Comparison of ENCODE assay signal across 23 mouse cellular contexts in genomic region chr12:108088253-108088652, GRCm38 (mm10).
A peak's percentile ranks its signal among the peaks of the same experiment; 100 is the strongest.
DNase-seq lines count a peak whose midpoint lies in the region; ATAC-seq and TF ChIP-seq lines count a peak whose summit lies in the region.
"Had no signal": no experiment of that assay in that cellular context is flagged by ENCODE, and none has a peak within 500 bp of the region (broad histone marks: within the 10 kb centered on the region; RNA-seq: fewer than 3 reads in every experiment).

No protein-coding gene starts in this region.

- peak; percentile 43; the same call in 1 of the 2 replicates for ATAC-seq in liver, embryonic 11.5 days (replicated peaks; ENCODE audit: low FRiP score)
- ATAC-seq in liver, embryonic 12.5 days = no peak
- ATAC-seq in hematopoietic stem cell, adult 5-6 weeks (replicated peaks in 1 of 2; ENCODE audit: insufficient read depth in 1 of 2, low FRiP score in 2 of 2, low TSS enrichment in 1 of 2, low read depth in 1 of 2, poor library complexity in 2 of 2, severe bottlenecking in 2 of 2) = peak; percentile 63 to 83
- ATAC-seq in megakaryocyte progenitor cell, adult 5-6 weeks (replicated peaks; ENCODE audit: poor library complexity) = peak; percentile 67
- ATAC-seq in frontal cortex, adult (ENCODE audit: low TSS enrichment) = no peak
- ATAC-seq: forebrain, embryonic 15.5 days; hindbrain, embryonic 16.5 days; liver, postnatal 0 days had no signal

- no peak overlapping the region for H3K9ac ChIP-seq in liver, embryonic 11.5 days (ENCODE audit: low read depth, low read length)
- H3K9ac ChIP-seq in liver, embryonic 12.5 days = no peak overlapping the region
- H3K9ac ChIP-seq: forebrain, embryonic 15.5 days; liver, postnatal 0 days had no signal

- DNase-seq in liver, embryonic 11.5 days (ENCODE audit: low spot score) = no peak
- peak; percentile 23 for DNase-seq in ZHBTc4 (ENCODE audit: low read depth, low spot score)
- DNase-seq in kidney, adult 2 months = no peak
- no peak for DNase-seq in left cerebral cortex, adult 11 months (ENCODE audit: low spot score)
- DNase-seq: cerebellum, adult 11-12 months; cerebellum, adult 9-11 months; gastrocnemius, adult 2 months; liver, postnatal 0 days; lung, postnatal 36 days; midbrain, embryonic 14.5 days; right cerebral cortex, postnatal 4 days; thymus, postnatal 14 days had no signal

- H3K27ac ChIP-seq in liver, embryonic 11.5 days (ENCODE audit: low read depth, low read length) = no peak overlapping the region
- H3K27ac ChIP-seq in liver, embryonic 12.5 days = no peak overlapping the region
- H3K27ac ChIP-seq in kidney, adult 2 months (ENCODE audit: insufficient read depth, low read depth, low read length) = no peak overlapping the region
- H3K27ac ChIP-seq: embryonic facial prominence, embryonic 13.5 days; forebrain, embryonic 15.5 days; gastrocnemius, adult 2 months had no signal

- H3K4me3 ChIP-seq in liver, embryonic 11.5 days (ENCODE audit: low read depth, low read length) = no peak overlapping the region
- H3K4me3 ChIP-seq in liver, embryonic 12.5 days = no peak overlapping the region
- H3K4me3 ChIP-seq in kidney, adult 2 months (ENCODE audit: insufficient read depth, low read depth, low read length) = no peak overlapping the region
- H3K4me3 ChIP-seq: embryonic facial prominence, embryonic 13.5 days; forebrain, embryonic 10.5 days; forebrain, embryonic 15.5 days; gastrocnemius, adult 2 months; hindbrain, embryonic 10.5 days had no signal

- H3K36me3 ChIP-seq in liver, embryonic 11.5 days (ENCODE audit: control insufficient read depth, insufficient read depth, low read length) = no peaks in the 10 kb centered on the region
- H3K36me3 ChIP-seq in liver, embryonic 12.5 days = no peaks in the 10 kb centered on the region
- H3K36me3 ChIP-seq in kidney, adult 2 months (ENCODE audit: control insufficient read depth, insufficient read depth, low read length) = no peaks in the 10 kb centered on the region
- H3K36me3 ChIP-seq: embryonic facial prominence, embryonic 13.5 days; forebrain, embryonic 10.5 days; forebrain, embryonic 15.5 days; hindbrain, embryonic 10.5 days had no signal

- no peaks in the 10 kb centered on the region for H3K9me3 ChIP-seq in liver, embryonic 11.5 days (ENCODE audit: control insufficient read depth, low read length)
- H3K9me3 ChIP-seq in liver, embryonic 12.5 days (replicated peaks) = no peaks in the 10 kb centered on the region
- H3K9me3 ChIP-seq: embryonic facial prominence, embryonic 13.5 days; forebrain, embryonic 10.5 days; forebrain, embryonic 15.5 days; hindbrain, embryonic 10.5 days had no signal

- no peaks in the 10 kb centered on the region for H3K27me3 ChIP-seq in liver, embryonic 11.5 days (replicated peaks; ENCODE audit: control insufficient read depth, insufficient read depth, low read length)
- no peaks in the 10 kb centered on the region for H3K27me3 ChIP-seq in liver, embryonic 12.5 days (replicated peaks)
- no peaks in the 10 kb centered on the region for H3K27me3 ChIP-seq in kidney, adult 2 months (replicated peaks; ENCODE audit: control insufficient read depth, insufficient read depth, low read length)
- H3K27me3 ChIP-seq: CH12.LX; embryonic facial prominence, embryonic 13.5 days; forebrain, embryonic 15.5 days had no signal

- no peaks in the 10 kb centered on the region for H3K4me1 ChIP-seq in liver, embryonic 11.5 days (replicated peaks; ENCODE audit: control insufficient read depth, insufficient read depth, low read length)
- H3K4me1 ChIP-seq in liver, embryonic 12.5 days = no peaks in the 10 kb centered on the region; the same call in 1 of the 2 replicates
- no peaks in the 10 kb centered on the region for H3K4me1 ChIP-seq in kidney, adult 2 months (ENCODE audit: control insufficient read depth, insufficient read depth, low read length)
- H3K4me1 ChIP-seq: embryonic facial prominence, embryonic 13.5 days; forebrain, embryonic 10.5 days; forebrain, embryonic 15.5 days had no signal

- no peak for TF ChIP-seq POLR2A in kidney, adult 2 months (IDR thresholded peaks at IDR 0.05; ENCODE audit: low read depth, low read length)

- 54% methylated on average over 9 of the region's 9 CpGs for WGBS in liver, embryonic 11.5 days
- WGBS in liver, embryonic 12.5 days (ENCODE audit: insufficient replicate concordance) = 40% methylated on average over 9 of the region's 9 CpGs
- WGBS in kidney, adult 2 months = 74% methylated on average over 9 of the region's 9 CpGs

- no peak for TF ChIP-seq CTCF in kidney, adult 2 months (conservative IDR thresholded peaks at IDR 0.05; ENCODE audit: insufficient read depth, insufficient read length, low read depth, low read length)

- H3K4me2 ChIP-seq in liver, embryonic 11.5 days = no peak overlapping the region
- H3K4me2 ChIP-seq in liver, embryonic 12.5 days = no peak overlapping the region
- H3K4me2 ChIP-seq: embryonic facial prominence, embryonic 13.5 days; forebrain, embryonic 15.5 days; heart, embryonic 11.5 days had no signal

Comparison
In these comparisons a context has a peak if more than half of its experiments do, and no peak if none do; other contexts are left out.
1. ATAC-seq: peak in liver, embryonic 11.5 days (single experiment), hematopoietic stem cell, adult 5-6 weeks (2 of 2) and megakaryocyte progenitor cell, adult 5-6 weeks (single experiment); none in liver, embryonic 12.5 days (single experiment) and frontal cortex, adult (single experiment).